Mouse (Mus musculus): ENCODE measurements at regions not wholly inside any gene's neighbourhood (a gene's known extent, or its start where the extent isn't known, plus 50 kb on each side); places are given as distances from the start of the nearest gene placed in this dataset.

DNA sequence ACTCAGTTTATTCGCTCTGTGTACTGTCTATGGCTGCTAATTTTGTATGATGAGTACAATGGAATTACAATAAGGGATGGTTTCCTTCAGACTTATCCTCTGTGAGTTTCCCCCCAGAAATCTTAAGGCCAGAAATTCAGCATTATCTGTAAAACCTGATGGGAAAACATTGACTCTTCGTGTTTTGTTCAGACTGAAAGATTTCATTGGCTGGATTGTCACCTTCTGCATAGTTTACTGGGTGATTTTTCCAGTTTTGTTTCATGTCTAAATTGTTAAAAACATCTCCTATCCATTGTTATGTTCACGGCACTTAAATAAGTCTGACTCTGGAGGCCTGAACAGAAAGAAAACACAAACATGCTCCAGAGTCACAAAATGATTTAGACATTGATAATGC, 233.7 kb upstream of the Plscr5 start:
- WGBS: 70% methylated on average over 3 of the region's 3 CpGs
- H3K27me3 ChIP-seq (replicated peaks): no peaks in the 10 kb centered on the region
- H3K4me1 ChIP-seq: no peaks in the 10 kb centered on the region
- no peak overlapping the region for H3K9ac ChIP-seq
- H3K4me2 ChIP-seq (replicated peaks): no peak overlapping the region
- H3K4me3 ChIP-seq: no peak overlapping the region
- H3K36me3 ChIP-seq: no peaks in the 10 kb centered on the region
- no peaks in the 10 kb centered on the region for H3K9me3 ChIP-seq
- H3K27ac ChIP-seq: no peak overlapping the region
- ATAC-seq (ENCODE audit: low FRiP score, low read depth): no peak

- no peak for ATAC-seq (ENCODE audit: low FRiP score, low read depth)
- no peak overlapping the region for H3K27ac ChIP-seq
- H3K36me3 ChIP-seq: no peaks in the 10 kb centered on the region
- 66% methylated on average over 3 of the region's 3 CpGs for WGBS
- H3K4me3 ChIP-seq: no peak overlapping the region
- no peaks in the 10 kb centered on the region for H3K9me3 ChIP-seq
- H3K4me2 ChIP-seq (replicated peaks): no peak overlapping the region
- no peak overlapping the region for H3K9ac ChIP-seq
- no peaks in the 10 kb centered on the region for H3K4me1 ChIP-seq
- no peaks in the 10 kb centered on the region for H3K27me3 ChIP-seq (replicated peaks)
Measured at GRCm38 (mm10) chr9:91958421-91958820, 234.3 kb upstream of the Plscr5 start.

- WGBS: 92% methylated on average over 3 of the region's 3 CpGs
- no peaks in the 10 kb centered on the region for H3K27me3 ChIP-seq (replicated peaks)
- H3K4me1 ChIP-seq: no peaks in the 10 kb centered on the region
- no peak overlapping the region for H3K27ac ChIP-seq
- ATAC-seq (ENCODE audit: low FRiP score, low read depth): no peak
- H3K4me2 ChIP-seq (replicated peaks): no peak overlapping the region
- no peaks in the 10 kb centered on the region for H3K36me3 ChIP-seq
- no peak overlapping the region for H3K9ac ChIP-seq
- no peaks in the 10 kb centered on the region for H3K9me3 ChIP-seq
- no peak overlapping the region for H3K4me3 ChIP-seq
Measured at GRCm38 (mm10) chr9:91957061-91957460, 235.7 kb upstream of the Plscr5 start.

DNA sequence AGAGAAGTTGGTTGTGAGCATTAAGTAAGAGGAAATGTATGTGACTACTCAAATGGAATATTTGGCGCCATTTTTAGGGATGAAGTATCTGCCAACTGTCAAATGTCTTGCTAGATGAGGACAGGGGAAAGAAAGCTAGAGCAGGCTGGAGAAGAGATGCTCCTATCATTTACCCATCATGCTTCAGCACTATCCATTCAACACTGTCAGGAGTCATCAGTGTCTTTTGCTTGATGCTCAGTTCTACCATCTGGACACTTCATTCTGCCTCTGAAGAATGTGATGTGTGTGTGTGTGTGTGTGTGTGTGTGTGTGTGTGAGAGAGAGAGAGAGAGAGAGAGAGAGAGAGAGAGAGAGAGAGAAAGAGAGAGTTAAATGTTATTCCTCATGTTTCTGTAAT, 244.0 kb upstream of the Plscr5 start:
- H3K9me3 ChIP-seq: no peaks in the 10 kb centered on the region
- WGBS: 86% methylated on average over 1 of the region's 1 CpGs
- H3K27ac ChIP-seq: no peak overlapping the region
- no peak overlapping the region for H3K9ac ChIP-seq
- ATAC-seq (ENCODE audit: low FRiP score, low read depth): no peak
- H3K4me1 ChIP-seq: no peaks in the 10 kb centered on the region
- H3K4me3 ChIP-seq: no peak overlapping the region
- no peak overlapping the region for H3K4me2 ChIP-seq (replicated peaks)
- no peaks in the 10 kb centered on the region for H3K27me3 ChIP-seq (replicated peaks)
- H3K36me3 ChIP-seq: no peaks in the 10 kb centered on the region

GRCm38 (mm10) chr9:91942001-91942400, 250.7 kb upstream of the Plscr5 start:
- H3K27me3 ChIP-seq (replicated peaks): no peaks in the 10 kb centered on the region
- no peaks in the 10 kb centered on the region for H3K4me1 ChIP-seq
- H3K27ac ChIP-seq: no peak overlapping the region
- 71% methylated on average over 1 of the region's 1 CpGs for WGBS
- H3K36me3 ChIP-seq: no peaks in the 10 kb centered on the region
- H3K4me2 ChIP-seq (replicated peaks): no peak overlapping the region
- ATAC-seq (ENCODE audit: low FRiP score, low read depth): no peak
- no peaks in the 10 kb centered on the region for H3K9me3 ChIP-seq
- H3K9ac ChIP-seq: no peak overlapping the region
- H3K4me3 ChIP-seq: no peak overlapping the region

GRCm38 (mm10) chr9:91938729-91939128, 254.0 kb upstream of the Plscr5 start:
- WGBS: 38% methylated on average over 4 of the region's 4 CpGs
- Histone ChIP-seq H3K4me2 (replicated peaks) (no peak overlapping the region), H3K27ac (no peak overlapping the region), H3K36me3 (no peaks in the 10 kb centered on the region), H3K9me3 (no peaks in the 10 kb centered on the region), H3K27me3 (replicated peaks) (no peaks in the 10 kb centered on the region), H3K9ac (no peak overlapping the region), H3K4me3 (no peak overlapping the region), H3K4me1 (no peaks in the 10 kb centered on the region)
- no peak for ATAC-seq (ENCODE audit: low FRiP score, low read depth)

GRCm38 (mm10) chr9:91904066-91904465, 288.7 kb upstream of the Plscr5 start:
- no peak for ATAC-seq (ENCODE audit: low FRiP score, low read depth)
- Histone ChIP-seq H3K9ac (no peak overlapping the region), H3K4me3 (no peak overlapping the region), H3K4me1 (no peaks in the 10 kb centered on the region), H3K9me3 (no peaks in the 10 kb centered on the region), H3K36me3 (no peaks in the 10 kb centered on the region), H3K27me3 (replicated peaks) (no peaks in the 10 kb centered on the region), H3K4me2 (replicated peaks) (no peak overlapping the region), H3K27ac (no peak overlapping the region)
- WGBS: 81% methylated on average over 5 of the region's 5 CpGs

- Histone ChIP-seq H3K4me2 (replicated peaks) (no peak overlapping the region), H3K9me3 (no peaks in the 10 kb centered on the region), H3K9ac (no peak overlapping the region), H3K27ac (no peak overlapping the region), H3K27me3 (replicated peaks) (no peaks in the 10 kb centered on the region), H3K4me1 (no peaks in the 10 kb centered on the region), H3K36me3 (no peaks in the 10 kb centered on the region), H3K4me3 (no peak overlapping the region)
- ATAC-seq (ENCODE audit: low FRiP score, low read depth): no peak
Measured at GRCm38 (mm10) chr9:91900956-91901355, 291.8 kb upstream of the Plscr5 start.

- no peaks in the 10 kb centered on the region for H3K9me3 ChIP-seq
- H3K27ac ChIP-seq: no peak overlapping the region
- H3K4me2 ChIP-seq (replicated peaks): no peak overlapping the region
- no peaks in the 10 kb centered on the region for H3K27me3 ChIP-seq (replicated peaks)
- no peak overlapping the region for H3K9ac ChIP-seq
- WGBS: 77% methylated on average over 1 of the region's 1 CpGs
- no peaks in the 10 kb centered on the region for H3K4me1 ChIP-seq
- no peak overlapping the region for H3K4me3 ChIP-seq
- ATAC-seq (ENCODE audit: low FRiP score, low read depth): no peak
- H3K36me3 ChIP-seq: no peaks in the 10 kb centered on the region
Measured at GRCm38 (mm10) chr9:91876823-91877222, 315.9 kb upstream of the Plscr5 start.

DNA sequence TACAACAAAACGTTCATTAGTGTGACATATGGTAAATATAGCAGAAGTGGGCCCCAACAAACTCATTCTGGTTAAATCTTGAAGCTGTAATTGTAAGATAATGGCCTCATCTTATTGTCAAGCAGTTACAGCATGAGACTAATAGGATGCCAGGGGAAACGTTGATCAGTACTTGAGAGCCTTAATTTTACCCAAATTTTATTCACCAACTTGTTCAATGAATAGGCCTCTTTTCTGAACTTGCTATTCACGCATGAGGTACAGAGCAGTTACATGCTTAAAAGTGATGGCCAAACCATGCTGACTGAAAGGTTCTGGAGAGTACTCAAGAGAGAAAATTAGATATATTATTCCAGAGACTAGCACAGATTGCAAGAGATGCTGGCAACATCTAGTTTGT, 361.2 kb upstream of the Plscr5 start:
- H3K4me3 ChIP-seq: no peak overlapping the region
- no peaks in the 10 kb centered on the region for H3K4me1 ChIP-seq
- H3K9me3 ChIP-seq: no peaks in the 10 kb centered on the region
- no peak for ATAC-seq (ENCODE audit: low FRiP score, low read depth)
- no peak overlapping the region for H3K4me2 ChIP-seq (replicated peaks)
- H3K36me3 ChIP-seq: no peaks in the 10 kb centered on the region
- no peak overlapping the region for H3K27ac ChIP-seq
- H3K27me3 ChIP-seq (replicated peaks): no peaks in the 10 kb centered on the region
- no peak overlapping the region for H3K9ac ChIP-seq
- 62% methylated on average over 3 of the region's 3 CpGs for WGBS

DNA sequence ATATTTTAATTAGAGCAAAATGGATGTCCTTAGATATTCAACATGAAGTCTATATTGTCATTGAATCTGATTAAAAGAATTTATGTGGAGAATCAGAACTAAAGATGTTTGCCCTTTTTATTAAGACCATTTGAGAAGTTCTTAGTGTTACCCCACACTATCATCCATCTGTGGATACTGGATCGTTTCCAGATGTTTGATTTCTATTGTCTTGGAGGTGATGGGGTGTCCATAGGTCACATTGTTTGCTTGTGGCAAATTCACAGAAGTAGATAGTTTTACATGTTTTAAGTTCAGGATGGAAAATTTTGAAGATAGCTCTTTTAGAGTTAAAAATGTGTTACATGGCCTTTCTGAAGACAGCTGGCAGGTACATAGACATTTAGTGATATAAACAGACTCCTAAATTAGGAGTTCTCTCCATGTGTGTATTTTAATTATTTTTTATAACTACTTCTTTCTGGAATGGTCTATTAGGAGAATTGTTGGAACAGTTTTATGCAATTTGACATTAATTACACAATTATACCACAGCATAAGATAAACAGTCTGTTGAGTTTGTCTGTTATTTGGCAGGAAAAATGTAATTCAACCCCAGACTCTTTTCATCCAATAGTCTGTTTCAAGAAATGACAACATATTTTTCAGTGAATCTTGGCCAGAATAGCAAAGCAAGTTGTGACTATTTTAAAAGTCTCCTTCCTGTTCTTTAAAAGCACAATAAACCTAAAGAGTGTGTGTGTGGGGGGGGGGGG, 368.8 kb upstream of the Plscr5 start:
- H3K9ac ChIP-seq: no peak overlapping the region
- H3K9me3 ChIP-seq: no peaks in the 10 kb centered on the region
- no peak overlapping the region for H3K4me3 ChIP-seq
- no peaks in the 10 kb centered on the region for H3K27me3 ChIP-seq (replicated peaks)
- WGBS: 70% methylated on average over 1 of the region's 1 CpGs
- no peaks in the 10 kb centered on the region for H3K4me1 ChIP-seq
- ATAC-seq (ENCODE audit: low FRiP score, low read depth): no peak
- H3K27ac ChIP-seq: no peak overlapping the region
- no peak overlapping the region for H3K4me2 ChIP-seq (replicated peaks)
- H3K36me3 ChIP-seq: no peaks in the 10 kb centered on the region

GRCm38 (mm10) chr9:91818616-91819328, 374.0 kb upstream of the Plscr5 start:
- no peak for ATAC-seq (ENCODE audit: low FRiP score, low read depth)
- Histone ChIP-seq H3K9me3 (no peaks in the 10 kb centered on the region), H3K36me3 (no peaks in the 10 kb centered on the region), H3K4me3 (no peak overlapping the region), H3K4me1 (no peaks in the 10 kb centered on the region), H3K9ac (no peak overlapping the region), H3K4me2 (replicated peaks) (no peak overlapping the region), H3K27ac (no peak overlapping the region), H3K27me3 (replicated peaks) (no peaks in the 10 kb centered on the region)
- 67% methylated on average over 13 of the region's 13 CpGs for WGBS

Data from neural tube, embryonic 12.5 days (tissue).